Mouse (Mus musculus): Measurements from ENCODE around the gene Gm12216. TPM values are rescaled to one million over a fixed set of nuclear protein-coding genes. Genes with fewer than 3 reads are reported as not detected.

The Gm12216 gene
- polyA plus RNA-seq, 1 experiment: 1.6 TPM

- Histone ChIP-seq H3K4me2 (ENCODE audit: low read depth) (no peak overlapping the region), H3K4me3 (no peak overlapping the region), H3K79me2 (ENCODE audit: control insufficient read depth, insufficient read depth) (no peaks in the 10 kb centered on the region), H3ac (ENCODE audit: control insufficient read depth, insufficient read length) (no peak overlapping the region), H3K27me3 (ENCODE audit: control insufficient read depth, insufficient read depth, insufficient read length) (no peaks in the 10 kb centered on the region), H3K36me3 (ENCODE audit: control insufficient read depth, insufficient read depth) (no peaks in the 10 kb centered on the region)
- TF ChIP-seq MYOG (IDR thresholded peaks at IDR 0.05; ENCODE audit: control insufficient read depth in 1 of 3, insufficient read depth in 1 of 3, insufficient read length in 2 of 3, low read depth in 2 of 3): peak in 1 of 3 experiments; percentile 16
- no peak for TF ChIP-seq E2F4 (IDR thresholded peaks at IDR 0.05; ENCODE audit: insufficient read depth)
- TF ChIP-seq MAX (IDR thresholded peaks at IDR 0.05; ENCODE audit: low read depth): no peak
- no peak for TF ChIP-seq CEBPB (IDR thresholded peaks at IDR 0.05; ENCODE audit: insufficient read depth, poor library complexity, severe bottlenecking)
These were observed 48.3 kb downstream of the Gm12216 start for GRCm38 (mm10) chr11:53810749-53811148.

GRCm38 (mm10) chr11:53810156-53810555, 48.9 kb downstream of the Gm12216 start:
- Histone ChIP-seq H3K4me2 (ENCODE audit: low read depth) (no peak overlapping the region), H3K36me3 (ENCODE audit: control insufficient read depth, insufficient read depth) (no peaks in the 10 kb centered on the region), H3K79me2 (ENCODE audit: control insufficient read depth, insufficient read depth) (no peaks in the 10 kb centered on the region), H3ac (ENCODE audit: control insufficient read depth, insufficient read length) (no peak overlapping the region), H3K4me3 (no peak overlapping the region), H3K27me3 (ENCODE audit: control insufficient read depth, insufficient read depth, insufficient read length) (no peaks in the 10 kb centered on the region)
- TF ChIP-seq E2F4 (IDR thresholded peaks at IDR 0.05; ENCODE audit: insufficient read depth): no peak
- no peak for TF ChIP-seq REST (IDR thresholded peaks at IDR 0.05; ENCODE audit: insufficient read depth, insufficient read length)
- TF ChIP-seq POLR2A (IDR thresholded peaks at IDR 0.05; ENCODE audit: insufficient read length, low read depth): no peak
- TF ChIP-seq SRF (IDR thresholded peaks at IDR 0.05; ENCODE audit: control insufficient read depth, insufficient read length, low read depth): no peak
- TF ChIP-seq MYOG (IDR thresholded peaks at IDR 0.05; ENCODE audit: control insufficient read depth in 1 of 3, insufficient read depth in 1 of 3, insufficient read length in 2 of 3, low read depth in 2 of 3): no peak
- TF ChIP-seq USF1 (IDR thresholded peaks at IDR 0.05; ENCODE audit: low read depth): no peak
- TF ChIP-seq TCF3 (IDR thresholded peaks at IDR 0.05; ENCODE audit: insufficient read length, low read depth): no peak
- TF ChIP-seq MAX (IDR thresholded peaks at IDR 0.05; ENCODE audit: low read depth): no peak
- TF ChIP-seq POLR2AphosphoS2 (IDR thresholded peaks at IDR 0.05; ENCODE audit: insufficient read length, low read depth): no peak
- no peak for TF ChIP-seq CEBPB (IDR thresholded peaks at IDR 0.05; ENCODE audit: insufficient read depth, poor library complexity, severe bottlenecking)
- no peak for TF ChIP-seq TCF12 (IDR thresholded peaks at IDR 0.05; ENCODE audit: insufficient read depth, poor library complexity, severe bottlenecking)

GRCm38 (mm10) chr11:53809354-53809753, 49.7 kb downstream of the Gm12216 start:
- Histone ChIP-seq H3K4me2 (ENCODE audit: low read depth) (no peak overlapping the region), H3ac (ENCODE audit: control insufficient read depth, insufficient read length) (no peak overlapping the region), H3K27me3 (ENCODE audit: control insufficient read depth, insufficient read depth, insufficient read length) (no peaks in the 10 kb centered on the region), H3K79me2 (ENCODE audit: control insufficient read depth, insufficient read depth) (no peaks in the 10 kb centered on the region), H3K4me3 (no peak overlapping the region), H3K36me3 (ENCODE audit: control insufficient read depth, insufficient read depth) (no peaks in the 10 kb centered on the region)
- no peak for TF ChIP-seq TCF12 (IDR thresholded peaks at IDR 0.05; ENCODE audit: insufficient read depth, poor library complexity, severe bottlenecking)

- no peaks in the 10 kb centered on the region for H3K27me3 ChIP-seq (ENCODE audit: control insufficient read depth, insufficient read depth, insufficient read length)
- no peak overlapping the region for H3K4me3 ChIP-seq
- TF ChIP-seq MYOG (IDR thresholded peaks at IDR 0.05; ENCODE audit: control insufficient read depth in 1 of 3, insufficient read depth in 1 of 3, insufficient read length in 2 of 3, low read depth in 2 of 3): no peak
- 0 out of 2 replicates have a peak, but pooled peaks have one; percentile 36 for TF ChIP-seq CEBPB (IDR thresholded peaks at IDR 0.05; ENCODE audit: insufficient read depth, poor library complexity, severe bottlenecking)
- H3K79me2 ChIP-seq (ENCODE audit: control insufficient read depth, insufficient read depth): no peaks in the 10 kb centered on the region
- H3K4me2 ChIP-seq (ENCODE audit: low read depth): no peak overlapping the region
- H3ac ChIP-seq (ENCODE audit: control insufficient read depth, insufficient read length): no peak overlapping the region
- no peaks in the 10 kb centered on the region for H3K36me3 ChIP-seq (ENCODE audit: control insufficient read depth, insufficient read depth)
These were observed 53.3 kb downstream of the Gm12216 start for GRCm38 (mm10) chr11:53805786-53806185.

- TF ChIP-seq TCF12 (IDR thresholded peaks at IDR 0.05; ENCODE audit: insufficient read depth, poor library complexity, severe bottlenecking): no peak
- no peak for TF ChIP-seq POLR2AphosphoS2 (IDR thresholded peaks at IDR 0.05; ENCODE audit: insufficient read length, low read depth)
- TF ChIP-seq MAX (IDR thresholded peaks at IDR 0.05; ENCODE audit: low read depth): no peak
- TF ChIP-seq MYOG (IDR thresholded peaks at IDR 0.05; ENCODE audit: control insufficient read depth in 1 of 3, insufficient read depth in 1 of 3, insufficient read length in 2 of 3, low read depth in 2 of 3): no peak
- Histone ChIP-seq H3K79me2 (ENCODE audit: control insufficient read depth, insufficient read depth) (no peaks in the 10 kb centered on the region), H3ac (ENCODE audit: control insufficient read depth, insufficient read length) (no peak overlapping the region)
These were observed 54.3 kb downstream of the Gm12216 start for GRCm38 (mm10) chr11:53804569-53805344.

GRCm38 (mm10) chr11:53803494-53803893, 55.6 kb downstream of the Gm12216 start:
- no peaks in the 10 kb centered on the region for H3K36me3 ChIP-seq (ENCODE audit: control insufficient read depth, insufficient read depth)
- H3ac ChIP-seq (ENCODE audit: control insufficient read depth, insufficient read length): no peak overlapping the region
- H3K4me2 ChIP-seq (ENCODE audit: low read depth): peak overlapping the region; percentile 75
- H3K79me2 ChIP-seq (ENCODE audit: control insufficient read depth, insufficient read depth): no peaks in the 10 kb centered on the region
- TF ChIP-seq USF1 (IDR thresholded peaks at IDR 0.05; ENCODE audit: low read depth): no peak
- TF ChIP-seq POLR2A (IDR thresholded peaks at IDR 0.05; ENCODE audit: insufficient read length, low read depth): peak; percentile 31
- H3K27me3 ChIP-seq (ENCODE audit: control insufficient read depth, insufficient read depth, insufficient read length): no peaks in the 10 kb centered on the region
- no peak overlapping the region for H3K4me3 ChIP-seq

More at GRCm38 (mm10) chr11:53804569-53805344, 54.3 kb downstream of the Gm12216 start:
- no peak overlapping the region for H3K4me3 ChIP-seq
- no peak overlapping the region for H3K4me2 ChIP-seq (ENCODE audit: low read depth)
- H3K36me3 ChIP-seq (ENCODE audit: control insufficient read depth, insufficient read depth): no peaks in the 10 kb centered on the region
- no peaks in the 10 kb centered on the region for H3K27me3 ChIP-seq (ENCODE audit: control insufficient read depth, insufficient read depth, insufficient read length)

Data from myocyte (in vitro differentiated cells).